Mouse (Mus musculus) limb, embryonic 14.5 days (tissue): ENCODE data around the gene Prickle1. TPM values are rescaled to one million over a fixed set of nuclear protein-coding genes. Genes with fewer than 3 reads are reported as not detected.

Experiments used
- ATAC-seq: fragments of 200-750 bp; cut with Nextera tagmentation; 2 replicates; pipeline ENCODE4 v1.8.0; 2017; ENCODE audit warnings: low read depth, moderate number of reproducible peaks, moderate TSS enrichment; ENCODE audit not compliant: low FRiP score
- DNase-seq: peaks from one replicate; pipeline ENCODE4 v3.0.0-alpha.2; 2015; ENCODE audit warnings: low spot score
- H3K27ac ChIP-seq: fragments of 300-500 bp; sonication (generic); replicated peaks from 2 replicates; pipeline ENCODE4 v1.5.1; 2014; ENCODE audit warnings: low read depth, mild to moderate bottlenecking, low read length, moderate library complexity, mixed read lengths
- H3K27me3 ChIP-seq: fragments of 300-500 bp; sonication (generic); 2 replicates; pipeline ENCODE4 v1.6.1; 2014; ENCODE audit warnings: low read length, mixed read lengths; ENCODE audit not compliant: control insufficient read depth, insufficient read depth
- H3K36me3 ChIP-seq: fragments of 300-500 bp; sonication (generic); 2 replicates; pipeline ENCODE4 v1.6.1; 2014; ENCODE audit warnings: mild to moderate bottlenecking, low read length, moderate library complexity, mixed read lengths; ENCODE audit not compliant: control insufficient read depth, insufficient read depth
- H3K4me1 ChIP-seq: fragments of 300-500 bp; sonication (generic); 2 replicates; pipeline ENCODE4 v1.6.1; 2014; ENCODE audit warnings: antibody characterized with exemption, low read length, mixed read lengths; ENCODE audit not compliant: control insufficient read depth, insufficient read depth
- H3K4me2 ChIP-seq: fragments of 300-500 bp; sonication (generic); replicated peaks from 2 replicates; pipeline ENCODE4 v1.6.1; 2014; ENCODE audit warnings: low read depth, mild to moderate bottlenecking, low read length, moderate library complexity; ENCODE audit not compliant: severe bottlenecking
- H3K4me3 ChIP-seq: fragments of 300-500 bp; sonication (generic); replicated peaks from 2 replicates; pipeline ENCODE4 v1.5.1; 2014; ENCODE audit warnings: low read length
- H3K9ac ChIP-seq: fragments of 300-500 bp; sonication (generic); 2 replicates; pipeline ENCODE4 v1.6.1; 2014; ENCODE audit warnings: mild to moderate bottlenecking, low read depth, low read length, moderate library complexity; ENCODE audit not compliant: severe bottlenecking
- H3K9me3 ChIP-seq: fragments of 300-500 bp; sonication (generic); 2 replicates; pipeline ENCODE4 v1.6.1; 2016; ENCODE audit warnings: low read length; ENCODE audit not compliant: control insufficient read depth
- POLR2A ChIP-seq: fragments of 200-500 bp; IDR thresholded peaks from 2 replicates; pipeline ENCODE4 v1.8.0; 2012; ENCODE audit warnings: inconsistent platforms, mild to moderate bottlenecking, moderate library complexity, borderline replicate concordance; ENCODE audit not compliant: insufficient read depth, insufficient read length; ENCODE audit errors: extremely low read depth
- WGBS: fragments of 180-500 bp; shearing (Covaris S2); extraction: QIAGEN DNeasy Blood & Tissue Kit; methylation state at CpG from one replicate; pipeline ENCODE4 v1.1.7; 2014; 5-methylcytosine and 5-hydroxymethylcytosine counted together
- polyA plus RNA-seq, 2 experiments: library from polyadenylated mRNA; depleted of rRNA in 1 of 2; stranded (reverse) in 1 of 2; unstranded in 1 of 2; fragments of >200 nt; fragmentation: Nextera tagmentation in 1 of 2; extraction: Ambion mirVana in 1 of 2; gene quantifications; 2 replicates each; pipeline versions ENCODE4 v1.2.1 to v1.2.3; 2012 to 2014

Gene Prickle1
- polyA plus RNA-seq, 2 experiments, result 31.4 to 54.0 TPM

DNA sequence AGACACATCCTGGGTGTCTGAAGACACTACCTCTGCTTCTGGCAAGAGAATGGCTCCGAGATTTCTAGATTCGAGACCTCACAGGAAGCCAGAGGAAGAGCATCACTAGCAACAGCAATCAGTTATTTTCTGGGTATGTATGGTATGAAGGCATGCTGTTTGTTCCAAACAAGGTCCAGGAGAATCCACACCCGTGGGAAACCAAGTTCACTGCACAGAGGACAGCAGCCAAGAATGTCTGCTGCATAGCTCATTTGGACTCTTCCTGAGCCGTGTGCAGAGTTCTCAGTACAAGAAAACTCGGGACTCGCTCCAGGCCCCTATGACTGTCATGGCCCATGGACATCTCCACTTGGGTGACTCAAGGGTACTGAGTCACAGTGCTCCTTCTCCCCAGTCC, 34.2 kb downstream of the Prickle1 start:
- Histone ChIP-seq H3K36me3 (peaks cover 18% of the 10 kb centered on the region; the same call in 1 of the 2 replicates), H3K27ac (no peak overlapping the region), H3K9me3 (no peaks in the 10 kb centered on the region), H3K4me2 (no peak overlapping the region), H3K9ac (no peak overlapping the region), H3K4me1 (peaks cover 11% of the 10 kb centered on the region), H3K4me3 (no peak overlapping the region), H3K27me3 (no peaks in the 10 kb centered on the region)
- DNase-seq (peak; percentile 44), ATAC-seq (no peak)
- 71% methylated on average over 6 of the region's 6 CpGs for WGBS
- TF ChIP-seq POLR2A, result no peak

GRCm38 (mm10) chr15:93558421-93558820, 37.3 kb downstream of the Prickle1 start:
- Histone ChIP-seq H3K36me3 (peaks cover 25% of the 10 kb centered on the region), H3K4me2 (no peak overlapping the region), H3K9me3 (no peaks in the 10 kb centered on the region), H3K9ac (no peak overlapping the region), H3K4me3 (no peak overlapping the region), H3K4me1 (peaks cover 9% of the 10 kb centered on the region), H3K27ac (no peak overlapping the region), H3K27me3 (no peaks in the 10 kb centered on the region)
- WGBS, result 82% methylated on average over 12 of the region's 12 CpGs
- ATAC-seq (no peak), DNase-seq (no peak)
- TF ChIP-seq POLR2A, result no peak

DNA sequence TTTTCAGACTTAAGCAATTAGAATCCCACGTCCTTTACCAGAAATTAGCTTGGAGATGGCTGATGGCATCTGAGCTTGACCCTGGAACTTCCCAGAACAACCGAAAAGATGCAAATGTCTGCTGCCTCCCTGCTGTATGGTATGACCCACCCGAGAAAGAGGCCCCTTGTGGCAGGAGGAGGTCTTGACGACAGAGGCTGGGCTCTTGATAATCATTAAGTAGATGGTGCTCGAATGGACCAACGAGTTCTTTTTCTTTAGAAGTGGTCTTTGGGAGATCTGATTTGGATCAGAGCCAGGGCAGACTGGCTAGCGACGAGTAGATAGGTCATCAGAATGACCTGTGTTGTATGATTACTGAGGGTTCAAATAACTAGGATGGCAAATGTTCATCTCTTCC, 40.0 kb downstream of the Prickle1 start:
- Histone ChIP-seq H3K4me2 (no peak overlapping the region), H3K9ac (no peak overlapping the region), H3K4me3 (no peak overlapping the region), H3K4me1 (peaks cover 21% of the 10 kb centered on the region), H3K27me3 (no peaks in the 10 kb centered on the region), H3K9me3 (no peaks in the 10 kb centered on the region), H3K27ac (no peak overlapping the region), H3K36me3 (peaks cover 18% of the 10 kb centered on the region)
- WGBS, result 62% methylated on average over 8 of the region's 8 CpGs
- DNase-seq (no peak), ATAC-seq (no peak)
- no peak for TF ChIP-seq POLR2A

- peaks cover 21% of the 10 kb centered on the region for H3K4me1 ChIP-seq
- H3K9me3 ChIP-seq, result no peaks in the 10 kb centered on the region
- no peaks in the 10 kb centered on the region for H3K27me3 ChIP-seq
- H3K36me3 ChIP-seq, result peaks cover 21% of the 10 kb centered on the region
- H3K9ac ChIP-seq, result no peak overlapping the region
- no peak overlapping the region for H3K4me2 ChIP-seq
- ATAC-seq (no peak), DNase-seq (no peak)
- H3K27ac ChIP-seq, result no peak overlapping the region
- WGBS, result 74% methylated on average over 12 of the region's 12 CpGs
- H3K4me3 ChIP-seq, result no peak overlapping the region
- no peak for TF ChIP-seq POLR2A
Measured at GRCm38 (mm10) chr15:93554203-93554851, 41.4 kb downstream of the Prickle1 start.

DNA sequence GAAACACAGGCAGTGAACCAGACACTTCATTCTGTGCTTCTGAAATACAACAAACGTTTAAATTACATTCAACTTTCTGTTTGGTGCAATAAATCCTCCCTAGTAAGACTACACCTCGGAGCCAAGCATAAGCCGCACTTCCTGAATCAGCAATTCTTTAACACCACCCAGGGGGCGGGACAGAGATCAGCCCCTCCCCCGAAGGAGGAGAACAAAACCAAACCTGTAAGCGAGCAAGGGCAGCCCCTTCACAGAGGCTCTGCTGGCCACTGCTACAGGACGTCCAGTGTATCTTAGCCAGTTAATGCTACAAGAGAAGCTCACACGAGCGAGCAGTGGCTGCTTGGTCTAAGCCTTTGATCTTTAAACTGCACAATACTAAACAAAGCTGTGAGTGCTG, 43.5 kb downstream of the Prickle1 start:
- ATAC-seq (peak; percentile 47; the same call in 1 of the 2 replicates), DNase-seq (peak; percentile 76)
- H3K27ac ChIP-seq, result peak overlapping the region; percentile 63; the same call in 1 of the 2 replicates
- peak overlapping the region; percentile 36 for H3K4me2 ChIP-seq
- H3K27me3 ChIP-seq, result no peaks in the 10 kb centered on the region
- 8% methylated on average over 9 of the region's 9 CpGs for WGBS
- H3K9ac ChIP-seq, result no peak overlapping the region
- peaks cover 14% of the 10 kb centered on the region for H3K36me3 ChIP-seq
- no peaks in the 10 kb centered on the region for H3K9me3 ChIP-seq
- H3K4me1 ChIP-seq, result peaks cover 25% of the 10 kb centered on the region
- no peak overlapping the region; the same call in 1 of the 2 replicates for H3K4me3 ChIP-seq
- no peak for TF ChIP-seq POLR2A

- ATAC-seq, result no peak
- DNase-seq, result no peak
- Histone ChIP-seq H3K9me3 (no peaks in the 10 kb centered on the region), H3K9ac (no peak overlapping the region), H3K27ac (no peak overlapping the region), H3K4me1 (peaks cover 22% of the 10 kb centered on the region), H3K4me2 (no peak overlapping the region), H3K27me3 (no peaks in the 10 kb centered on the region), H3K36me3 (peaks cover 7% of the 10 kb centered on the region; the same call in 1 of the 2 replicates), H3K4me3 (no peak overlapping the region)
- no peak for TF ChIP-seq POLR2A
- 62% methylated on average over 9 of the region's 9 CpGs for WGBS
Measured at GRCm38 (mm10) chr15:93548297-93548696, 47.4 kb downstream of the Prickle1 start.
